Mouse (Mus musculus): ENCODE data around the gene Gm3727.
"Not testable (repeated sequence)": the region's sequence is repeated elsewhere in the genome, so short reads cannot be mapped to it uniquely, and the experiment has no call there.

Gene Gm3727

GRCm38 (mm10) chr14:7264614-7265013 lies at the start of gene Gm3727:
Gm3727 (minus strand) TSS chr14:7264714.
- DNase-seq, result not testable (repeated sequence)

GRCm38 (mm10) chr14:7243498-7243897 lies 21.0 kb downstream of the Gm3727 start:
- peak; percentile 2 for DNase-seq

Data from right cerebral cortex, postnatal 14 days (tissue).